Mouse (Mus musculus): ENCODE data around the gene Slc7a7.
"Not testable (repeated sequence)": the region's sequence is repeated elsewhere in the genome, so short reads cannot be mapped to it uniquely, and the experiment has no call there.

The Slc7a7 gene

DNA sequence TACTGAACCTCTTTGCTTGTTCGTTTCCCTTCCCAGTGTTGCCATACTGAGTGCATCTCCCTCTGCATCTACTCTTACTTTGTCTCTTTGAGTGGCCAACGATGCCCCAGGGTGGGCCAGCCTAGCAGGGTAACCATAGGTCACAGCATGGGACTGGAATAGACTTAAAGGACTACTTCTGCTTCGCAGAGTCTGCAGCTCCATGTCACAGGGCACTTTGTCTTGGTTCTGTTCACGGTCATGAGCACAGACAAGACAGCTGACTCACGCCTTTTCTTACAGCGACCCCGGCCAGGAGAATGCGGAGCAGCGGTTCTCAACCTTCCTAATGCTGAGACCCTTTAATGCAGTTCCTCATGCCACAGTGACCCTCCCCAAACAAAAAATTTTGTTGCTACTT, 34.9 kb downstream of the Slc7a7 start:
- in situ Hi-C loops (cut with MboI; ENCODE audit: low sequenced_read_pairs) = no loop called here

DNA sequence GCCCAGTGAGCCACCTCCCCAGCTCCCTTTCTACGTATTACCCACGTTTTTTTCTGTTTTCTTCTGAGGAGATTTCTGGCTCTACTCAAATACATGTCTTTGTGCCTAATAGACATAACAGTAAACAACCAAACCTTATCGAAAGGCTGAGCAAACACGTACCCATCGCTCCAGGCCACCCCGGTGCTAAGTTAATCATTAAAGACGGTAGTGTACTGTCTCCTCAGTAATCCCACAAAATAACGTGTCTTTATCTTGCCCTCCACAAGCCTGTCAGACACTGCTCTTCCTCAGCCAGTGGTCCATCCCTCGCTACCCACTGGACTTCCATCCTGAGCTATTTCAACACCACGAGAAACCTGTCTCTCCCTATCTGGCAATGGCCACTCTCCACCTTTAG, 35.8 kb downstream of the Slc7a7 start:
- in situ Hi-C loops (cut with MboI; ENCODE audit: low sequenced_read_pairs) = no loop called here

DNA sequence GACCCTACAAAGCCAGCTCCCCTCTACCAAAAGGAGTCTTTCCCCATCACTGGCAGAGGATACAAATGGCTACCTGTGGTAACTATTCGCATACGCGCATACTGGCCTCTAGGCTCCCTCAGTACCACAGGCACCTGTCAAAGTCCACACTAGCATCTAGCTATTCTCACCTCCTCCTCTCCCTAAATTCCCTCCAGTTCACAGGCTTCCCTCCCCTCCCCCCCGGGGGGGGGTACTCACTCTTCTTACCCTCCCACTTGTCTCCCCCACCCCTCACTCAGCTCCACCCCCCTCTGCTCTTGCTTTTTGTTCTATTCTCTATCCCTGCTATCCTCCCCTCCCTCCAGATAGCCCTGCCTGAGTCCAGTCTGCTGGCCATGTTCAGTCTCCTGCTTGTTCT, 37.0 kb downstream of the Slc7a7 start:
- in situ Hi-C loops (cut with MboI; ENCODE audit: low sequenced_read_pairs) = no loop called here

DNA sequence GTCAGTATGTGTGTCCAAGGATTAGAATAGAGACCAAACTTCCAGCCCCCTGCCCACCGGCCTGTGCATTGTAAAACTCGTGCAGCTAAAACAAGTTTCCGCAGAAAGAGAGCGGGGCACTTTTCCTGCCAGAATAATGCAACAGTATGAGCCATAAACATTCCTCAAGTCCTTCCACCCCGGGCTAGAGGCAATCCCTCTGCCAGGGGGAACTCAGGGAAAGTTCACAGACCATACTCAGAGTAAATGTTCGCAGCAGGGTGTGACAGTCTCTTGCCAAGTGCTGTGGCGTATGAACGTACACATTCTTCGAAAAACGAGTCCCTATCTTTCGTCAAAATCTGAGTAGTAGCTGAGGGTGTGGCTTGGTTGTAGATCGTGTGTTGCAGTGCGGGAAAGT, 38.0 kb downstream of the Slc7a7 start:
- in situ Hi-C loops (cut with MboI; ENCODE audit: low sequenced_read_pairs) = no loop called here

DNA sequence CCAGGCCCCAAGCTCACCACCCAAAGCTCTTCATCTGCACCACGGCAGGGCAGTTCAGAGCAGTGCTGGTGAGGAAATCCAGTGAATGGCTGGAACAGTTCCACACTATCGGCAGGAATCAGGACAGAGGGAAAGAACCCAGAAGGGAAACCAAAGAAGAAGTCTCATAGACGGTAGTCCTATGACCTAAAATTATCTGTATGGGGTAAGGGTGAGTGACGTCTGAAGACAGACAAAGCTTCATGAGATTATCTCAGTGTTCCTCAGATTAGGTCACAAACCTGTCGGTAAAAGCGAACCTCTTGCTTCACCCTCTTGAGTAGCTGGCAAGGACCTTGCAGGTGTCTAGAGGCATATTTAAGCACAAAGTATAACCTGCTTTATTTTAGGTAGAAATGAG, 40.4 kb downstream of the Slc7a7 start:
- in situ Hi-C loops (cut with MboI; ENCODE audit: low sequenced_read_pairs) = no loop called here

DNA sequence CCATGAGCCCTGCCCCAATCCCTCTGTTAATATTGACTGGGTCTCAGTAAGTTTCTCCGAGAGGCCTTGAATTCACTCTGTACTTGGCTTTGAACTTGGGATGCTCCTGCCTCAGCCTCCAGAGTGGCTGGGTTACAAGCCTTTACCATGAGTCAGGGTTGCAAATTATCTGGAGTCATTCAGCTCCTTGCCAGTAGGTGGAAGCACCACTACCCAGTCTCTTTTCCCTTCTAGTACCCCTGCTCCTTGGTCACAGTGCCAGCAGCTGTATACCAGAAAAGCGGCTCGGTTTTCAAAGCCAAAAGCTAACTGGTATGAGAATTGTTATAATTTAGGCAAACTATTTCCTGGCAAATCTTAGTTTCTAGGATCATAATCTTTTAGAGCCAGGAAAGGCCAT, 41.7 kb downstream of the Slc7a7 start:
- in situ Hi-C loops (cut with MboI; ENCODE audit: low sequenced_read_pairs) = no loop called here

DNA sequence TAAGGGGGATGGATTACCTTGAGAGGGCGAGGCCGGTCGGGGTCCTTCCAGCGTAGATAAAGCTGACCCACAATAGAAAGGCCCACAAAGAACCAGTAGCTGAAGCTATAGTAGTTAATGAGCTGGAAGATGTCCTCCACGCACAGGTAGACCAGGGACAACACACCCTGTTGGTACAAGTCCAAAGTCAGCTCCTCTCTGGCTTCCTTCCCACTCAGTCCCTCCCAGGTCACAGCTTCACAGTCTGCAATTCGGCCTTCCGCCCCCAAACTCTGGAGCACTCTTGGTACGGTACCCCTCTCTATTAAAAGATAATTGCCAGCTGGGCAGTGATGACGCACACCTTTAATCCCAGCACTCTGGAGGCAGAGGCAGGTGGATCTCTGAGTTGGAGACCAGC, 44.7 kb downstream of the Slc7a7 start:
- in situ Hi-C loops (cut with MboI; ENCODE audit: low sequenced_read_pairs) = no loop called here

DNA sequence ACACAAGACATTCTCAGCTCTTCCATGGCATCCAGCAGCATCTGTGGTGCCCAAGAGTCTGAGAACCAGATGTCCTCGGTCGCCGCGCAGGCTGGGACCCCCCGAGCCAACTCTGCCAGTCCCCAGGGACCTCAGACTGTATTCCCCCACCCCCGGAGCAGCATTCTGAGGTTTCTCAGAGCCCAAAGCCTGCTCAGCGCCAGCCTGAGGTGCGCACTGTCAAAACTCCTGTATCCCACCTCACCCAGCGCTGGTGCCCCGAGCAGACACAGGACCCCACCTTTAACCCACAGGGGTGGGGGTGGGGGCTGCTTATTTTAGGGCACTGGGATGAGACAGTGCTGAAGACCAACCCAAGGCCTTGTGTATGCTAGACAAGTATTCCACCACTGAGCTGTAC, 46.1 kb downstream of the Slc7a7 start:
- in situ Hi-C loops (cut with MboI; ENCODE audit: low sequenced_read_pairs) = no loop called here

DNA sequence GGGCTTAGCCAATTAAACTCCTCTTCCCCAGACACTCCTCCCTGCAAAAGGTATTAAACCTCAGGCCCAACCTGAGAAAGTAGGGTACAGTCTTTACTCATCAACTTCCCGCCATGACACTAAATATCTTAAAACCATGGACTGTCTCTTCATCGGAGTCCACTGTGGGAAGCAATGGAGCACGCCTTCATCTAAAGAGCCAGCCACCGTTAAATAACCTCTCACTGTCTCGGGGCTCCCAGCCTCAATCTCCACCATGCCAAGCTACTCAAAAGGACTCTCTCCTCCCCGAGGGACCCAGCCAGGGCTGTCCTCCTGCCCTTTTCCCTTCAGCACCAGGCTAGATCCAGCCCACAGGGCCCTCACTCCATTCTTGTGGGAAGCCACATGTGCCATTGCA, 47.0 kb downstream of the Slc7a7 start:
- in situ Hi-C loops (cut with MboI; ENCODE audit: low sequenced_read_pairs) = no loop called here

DNA sequence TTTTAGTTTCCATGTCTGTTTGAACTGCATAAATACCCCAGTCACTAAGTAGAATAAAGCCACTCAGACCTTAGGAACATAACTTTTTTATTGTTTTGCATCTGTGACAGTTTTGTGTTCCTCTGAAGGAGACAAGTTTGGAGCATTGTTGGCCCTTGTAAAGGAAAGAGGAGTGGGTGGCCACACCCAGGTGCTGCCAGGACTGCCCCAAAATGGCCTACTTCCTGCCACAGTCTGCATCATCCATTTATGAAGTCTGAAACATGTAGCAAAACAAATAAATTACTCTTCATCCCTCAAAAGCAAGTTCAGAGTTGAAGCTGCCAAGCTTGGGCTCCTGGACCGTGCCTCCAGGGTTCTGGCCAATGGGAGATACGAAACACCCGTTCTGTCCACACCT, 48.2 kb downstream of the Slc7a7 start:
- in situ Hi-C loops (cut with MboI; ENCODE audit: low sequenced_read_pairs) = no loop called here

DNA sequence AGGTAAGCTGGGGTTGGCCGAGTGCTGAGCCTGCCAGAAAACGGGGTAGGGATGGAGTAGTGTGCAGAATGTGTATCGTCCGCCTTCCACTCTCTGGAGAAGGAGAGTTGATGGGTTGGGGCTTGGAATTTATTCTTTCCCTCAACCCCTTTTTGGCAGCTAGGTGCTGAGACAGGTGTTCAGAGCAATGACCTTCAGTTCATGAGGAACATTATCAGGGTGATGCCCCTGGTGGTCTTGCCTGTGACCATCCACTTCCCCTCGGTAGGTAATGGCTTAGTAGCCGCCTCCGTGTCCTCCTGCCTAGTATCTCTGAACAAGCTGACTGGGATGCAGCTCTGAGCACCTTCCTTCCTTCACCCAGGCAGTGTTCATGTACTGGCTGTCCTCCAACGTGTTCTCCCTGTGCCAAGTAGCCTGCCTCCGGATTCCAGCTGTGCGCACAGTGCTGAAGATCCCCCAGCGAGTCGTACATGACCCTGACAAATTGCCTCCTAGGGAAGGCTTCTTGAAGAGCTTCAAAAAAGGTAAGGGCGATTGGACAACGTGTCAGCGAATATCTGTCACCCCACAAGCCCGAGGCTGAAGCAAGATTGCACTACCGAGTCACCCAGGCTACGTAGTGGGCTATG, 50.0 kb downstream of the Slc7a7 start:
- in situ Hi-C loops (cut with MboI; ENCODE audit: low sequenced_read_pairs) = no loop called here

DNA sequence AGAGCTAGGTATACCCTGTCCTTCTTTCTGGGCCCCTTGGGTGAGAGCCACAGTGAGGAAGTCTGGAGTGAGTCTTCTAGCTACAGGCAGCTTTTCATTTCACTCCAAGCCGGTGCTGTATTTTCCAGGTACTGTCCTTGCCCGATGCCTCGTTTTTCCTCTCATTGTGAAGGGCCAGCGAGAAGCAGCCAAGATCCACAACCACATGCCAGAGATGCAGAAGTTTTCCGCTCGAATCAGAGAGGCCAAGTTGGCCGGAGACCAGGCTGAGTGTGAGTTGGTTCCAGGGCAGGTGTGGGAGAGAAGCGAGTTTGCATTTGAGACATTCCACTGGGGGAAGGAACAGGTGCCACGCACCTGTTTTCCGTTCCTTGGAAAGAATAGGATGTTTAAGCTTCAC, 51.0 kb downstream of the Slc7a7 start:
- in situ Hi-C loops (cut with MboI; ENCODE audit: low sequenced_read_pairs) = no loop called here

DNA sequence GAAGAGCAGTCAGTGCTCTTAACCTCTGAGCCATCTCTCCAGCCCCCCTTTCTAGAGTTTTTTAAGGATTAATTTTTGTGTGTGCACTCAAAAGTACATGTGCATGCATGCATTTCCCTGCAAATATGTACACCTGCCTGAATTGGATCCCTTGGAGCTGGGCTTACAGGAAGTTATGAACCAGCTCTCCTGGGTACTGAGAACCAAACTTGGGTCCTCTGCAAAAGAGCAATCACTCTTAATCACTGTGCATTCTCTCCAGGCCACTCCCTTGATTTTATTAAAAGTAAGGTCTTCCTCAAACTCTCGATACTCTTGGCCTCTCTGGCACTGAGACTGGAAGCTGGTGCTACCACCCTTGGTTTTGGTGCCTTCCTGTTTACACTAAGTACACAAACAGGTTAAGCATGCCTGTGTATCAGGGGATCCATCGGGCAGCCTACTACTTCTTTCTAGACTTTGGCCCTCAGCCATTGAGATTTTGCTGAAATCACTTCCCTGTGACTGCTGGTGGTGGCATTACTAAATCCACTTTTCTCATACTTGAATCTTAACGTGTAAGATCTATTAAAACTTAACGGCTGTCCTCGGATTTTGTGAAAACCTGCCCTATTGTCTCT, 52.4 kb downstream of the Slc7a7 start:
- in situ Hi-C loops (cut with MboI; ENCODE audit: low sequenced_read_pairs) = no loop called here

DNA sequence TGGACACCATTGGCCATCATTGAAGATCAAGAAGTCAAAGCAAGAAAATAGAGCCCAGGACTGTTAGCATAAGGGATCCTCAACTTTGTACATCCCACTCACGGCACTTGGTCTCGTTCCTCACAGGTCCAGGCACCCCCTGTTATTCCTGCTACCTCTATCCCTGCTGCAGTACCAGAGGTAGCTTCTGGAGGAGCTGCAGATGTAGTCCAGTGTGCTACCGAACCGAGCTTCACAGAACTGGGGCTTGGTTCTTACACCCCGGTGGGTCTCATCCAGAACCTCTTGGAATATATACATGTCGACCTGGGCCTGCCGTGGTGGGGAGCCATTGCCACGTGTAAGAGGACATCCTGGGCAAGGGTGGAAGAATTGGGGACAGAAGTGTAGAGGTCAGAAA, 54.4 kb downstream of the Slc7a7 start:
- in situ Hi-C loops (cut with MboI; ENCODE audit: low sequenced_read_pairs) = no loop called here

DNA sequence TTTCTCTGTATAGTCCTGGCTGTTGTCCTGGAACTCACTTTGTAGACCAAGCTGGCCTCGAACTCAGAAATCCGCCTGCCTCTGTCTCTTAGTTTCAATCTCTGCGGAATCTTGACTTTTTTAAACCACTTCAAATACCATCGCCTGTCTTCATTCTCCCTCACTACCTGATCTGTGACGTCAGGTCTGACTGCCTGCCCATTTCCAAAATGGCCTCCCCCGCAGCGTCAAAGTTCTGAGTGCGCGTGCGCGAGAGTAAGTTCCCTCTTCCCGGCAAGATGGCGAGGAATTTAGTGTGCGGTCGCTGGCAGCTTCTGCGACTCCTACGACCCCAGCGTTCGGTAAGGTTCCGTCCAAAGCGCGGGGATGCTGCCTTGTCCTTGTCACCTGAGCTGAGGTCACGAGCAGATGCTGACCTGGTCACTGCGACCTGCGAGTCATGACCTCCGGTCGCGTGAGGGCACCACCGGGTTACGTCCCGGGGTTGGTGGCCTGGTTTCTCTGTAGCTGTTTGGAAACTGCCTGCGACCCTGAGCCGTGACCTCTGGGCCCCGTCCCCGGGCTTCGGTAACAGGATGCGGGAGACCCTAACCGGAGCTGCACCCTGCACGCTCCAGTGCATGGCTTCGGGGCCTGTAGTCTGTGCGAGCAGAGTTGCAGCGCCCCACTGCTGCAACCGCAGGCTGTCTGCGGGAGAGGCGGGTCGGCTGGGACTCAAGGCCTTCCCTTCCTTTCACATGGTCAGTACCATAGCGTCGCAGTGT, 56.8 kb downstream of the Slc7a7 start, which contains the start of gene Oxa1l:
Oxa1l (plus strand) TSS at position 258 of the 764 bp plus-strand sequence.
- in situ Hi-C loops (cut with MboI; ENCODE audit: low sequenced_read_pairs) = no loop called here

DNA sequence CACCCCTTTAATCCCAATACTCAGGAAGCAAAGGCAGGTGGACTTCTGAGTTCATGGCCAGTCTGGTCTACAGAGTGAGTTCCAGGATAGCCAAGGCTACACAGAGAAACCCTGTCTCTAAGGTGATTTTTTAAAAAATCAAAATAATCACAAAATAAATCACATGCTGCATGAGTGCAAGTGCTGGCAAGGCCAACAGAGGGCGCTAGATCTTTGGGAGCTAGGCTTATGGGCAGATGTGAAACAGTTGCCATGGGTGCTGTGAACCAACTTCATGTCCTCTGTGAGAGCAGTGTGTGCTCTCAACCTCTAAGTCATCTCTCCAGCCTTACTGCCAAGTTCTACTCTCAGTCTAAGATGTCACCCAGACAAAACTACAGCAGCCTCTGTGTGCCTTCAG, 63.2 kb downstream of the Slc7a7 start:
- in situ Hi-C loops (cut with MboI; ENCODE audit: low sequenced_read_pairs) = no loop called here

DNA sequence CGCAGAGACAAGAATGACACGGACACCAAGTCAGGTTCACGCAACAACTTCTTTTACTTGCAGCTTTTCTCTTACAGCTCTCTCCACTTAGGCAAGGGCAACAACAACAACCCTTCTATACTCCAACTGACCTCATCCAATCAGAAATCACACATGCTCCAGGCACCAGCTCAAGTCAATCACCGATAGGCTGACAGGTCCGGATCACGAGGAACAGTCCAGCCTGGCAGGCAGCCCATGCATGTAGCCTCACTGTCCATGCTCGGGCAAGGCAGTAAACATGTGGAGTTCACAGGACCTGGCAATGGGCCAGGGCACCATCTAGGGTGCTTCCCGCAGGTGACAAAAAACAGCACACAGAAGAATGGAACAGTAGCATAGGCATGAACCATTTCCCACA, 65.3 kb downstream of the Slc7a7 start:
- in situ Hi-C loops (cut with MboI; ENCODE audit: low sequenced_read_pairs) = no loop called here

DNA sequence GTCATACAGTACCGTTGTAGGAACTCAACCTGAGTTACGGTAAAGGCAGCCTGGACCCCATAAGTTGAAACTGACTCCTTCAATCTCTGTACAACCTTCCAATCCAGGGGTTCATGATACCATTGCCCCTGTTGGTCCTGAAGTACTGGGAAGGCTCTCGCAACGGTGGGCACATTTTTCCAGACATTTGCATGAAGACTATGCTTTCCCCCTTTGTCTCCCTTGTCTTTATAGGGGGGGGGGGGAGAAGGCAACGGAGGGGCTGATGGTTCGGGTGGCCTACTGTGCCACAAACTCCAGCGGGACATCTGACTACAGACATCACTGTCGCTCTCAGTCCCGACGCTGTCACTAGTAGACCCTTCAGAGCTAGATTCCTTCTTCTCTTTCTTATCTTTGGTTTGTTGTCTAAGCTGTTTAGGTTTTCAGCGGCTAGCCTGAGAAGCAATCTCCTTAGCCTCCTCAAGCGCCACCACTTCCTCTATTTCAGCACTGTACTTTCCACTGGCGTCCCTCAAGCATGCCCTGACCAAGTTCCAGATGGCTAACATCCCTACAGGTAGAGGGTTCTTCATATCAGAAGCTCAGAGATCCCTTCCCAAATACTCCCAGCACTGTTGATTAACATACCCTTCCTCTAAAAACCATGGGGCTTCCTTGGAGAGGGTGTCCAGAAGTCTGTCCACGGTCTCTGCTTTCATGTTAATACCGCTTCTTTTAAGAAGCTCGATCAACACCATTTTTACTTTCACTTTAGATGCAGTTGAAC, 66.6 kb downstream of the Slc7a7 start:
- in situ Hi-C loops (cut with MboI; ENCODE audit: low sequenced_read_pairs) = not testable (repeated sequence)

DNA sequence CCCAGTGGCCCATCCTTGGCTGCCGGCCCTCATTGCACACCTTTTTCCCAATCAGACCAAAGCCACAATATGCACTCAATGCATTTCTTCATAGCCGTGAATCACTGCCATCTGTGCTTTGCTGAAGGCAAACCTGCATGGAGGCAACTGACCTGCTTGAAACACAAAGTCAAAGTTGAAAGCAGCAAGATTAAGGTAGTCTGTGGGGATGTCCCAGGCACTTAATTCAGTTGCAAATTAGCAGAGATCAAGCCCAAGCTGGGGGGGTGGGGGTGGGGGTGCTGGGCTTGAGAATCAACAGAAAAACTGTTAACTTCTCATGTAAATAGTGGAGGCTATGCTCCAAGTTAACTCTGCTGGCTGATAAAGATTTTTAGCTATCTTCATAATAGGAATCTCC, 75.8 kb downstream of the Slc7a7 start:
- in situ Hi-C loops (cut with MboI; ENCODE audit: low sequenced_read_pairs) = not testable (repeated sequence)

DNA sequence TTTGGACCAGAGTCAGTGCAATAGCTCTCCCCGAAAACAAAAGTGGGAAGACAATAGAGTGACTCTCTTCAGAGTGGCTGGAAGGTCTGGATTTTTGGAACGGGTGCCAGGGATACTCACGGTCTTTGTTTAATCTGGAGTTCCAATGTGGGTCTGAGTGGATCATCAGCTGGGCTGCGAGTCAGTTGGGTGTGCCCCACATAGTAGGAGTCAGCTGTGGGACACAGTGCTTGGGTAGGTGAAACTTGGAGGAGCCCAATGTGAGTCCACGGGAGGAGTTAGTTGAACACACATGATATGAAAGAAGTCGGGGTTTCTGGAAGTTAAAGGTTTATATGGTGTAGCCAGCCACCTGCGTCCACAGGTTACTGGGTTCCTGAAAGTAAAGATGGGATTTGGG, 76.7 kb downstream of the Slc7a7 start:
- in situ Hi-C loops (cut with MboI; ENCODE audit: low sequenced_read_pairs) = no loop called here

DNA sequence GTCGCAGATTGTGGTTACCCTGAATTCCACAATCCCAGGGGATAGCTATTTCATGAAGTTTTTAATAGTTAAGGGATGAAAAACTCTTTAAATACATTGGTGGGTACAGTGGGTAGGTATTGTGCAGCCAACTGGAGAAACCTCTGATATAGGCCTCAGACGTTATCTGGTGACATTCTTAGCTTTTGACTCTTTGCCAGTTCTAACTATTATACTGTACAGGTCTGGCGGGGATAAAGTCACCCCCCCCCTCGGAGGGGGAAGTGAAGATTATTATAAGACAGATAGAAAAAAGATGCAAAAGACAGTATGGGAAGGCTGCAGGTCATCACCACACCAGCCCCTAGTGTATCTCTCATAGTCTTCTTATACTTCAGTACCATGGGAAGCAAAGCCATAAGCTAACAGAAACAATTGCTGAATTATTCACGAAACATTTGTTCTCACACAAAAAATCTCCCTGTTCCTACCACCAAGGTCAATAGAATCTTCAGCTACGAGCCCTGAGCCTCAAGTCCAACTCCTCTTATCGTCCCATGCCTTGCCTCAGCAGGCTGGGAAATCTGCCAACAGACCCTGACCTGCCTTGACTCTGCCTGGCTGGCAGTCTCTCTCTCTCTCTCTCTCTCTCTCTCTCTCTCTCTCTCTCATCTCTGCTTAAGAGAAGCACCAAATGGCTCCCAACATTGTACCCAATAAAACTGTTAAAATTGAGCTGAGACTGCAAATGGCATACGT, 84.0 kb downstream of the Slc7a7 start:
- in situ Hi-C loops (cut with MboI; ENCODE audit: low sequenced_read_pairs) = no loop called here
